Mouse (Mus musculus) layer of hippocampus, adult 9-10 months (tissue): ENCODE measurements at regions not wholly inside any gene's neighbourhood (a gene's known extent, or its start where the extent isn't known, plus 50 kb on each side); places are given as distances from the start of the nearest gene placed in this dataset.
A peak's percentile ranks its signal among the peaks of the same experiment; 100 is the strongest.

Experiments used
- DNase-seq: peaks from one replicate; pipeline ENCODE4 v3.0.0; 2022; ENCODE audit warnings: low spot score

GRCm38 (mm10) chr15:57644331-57644953, 167.0 kb upstream of the Slc22a22 start:
- DNase-seq, result no peak

GRCm38 (mm10) chr15:57639115-57639514, 161.7 kb upstream of the Slc22a22 start:
- peak; percentile 25 for DNase-seq

DNA sequence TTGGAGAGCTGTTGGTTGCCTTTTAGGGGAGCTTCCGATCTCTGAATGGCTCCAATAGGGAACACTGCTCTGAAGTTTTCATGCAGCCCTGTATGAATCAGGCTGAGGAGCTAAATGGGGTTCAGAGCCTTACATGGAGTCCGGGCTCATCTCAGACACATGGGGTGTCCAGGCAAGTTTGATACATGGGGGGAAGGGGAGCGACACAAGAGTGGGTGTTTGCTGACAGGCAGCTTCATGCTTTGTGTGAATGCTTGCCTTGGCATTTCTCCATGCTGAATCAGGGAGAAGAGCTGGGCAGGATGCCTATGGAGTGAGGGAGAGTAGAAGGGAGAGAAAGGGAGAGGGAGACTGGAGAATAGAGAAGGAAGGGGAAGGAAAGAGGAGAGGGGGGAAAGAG, 155.6 kb upstream of the Slc22a22 start:
- peak; percentile 36 for DNase-seq

- no peak for DNase-seq
Observed at GRCm38 (mm10) chr15:57632537-57632936, 155.1 kb upstream of the Slc22a22 start.

GRCm38 (mm10) chr15:57618466-57618865, 141.0 kb upstream of the Slc22a22 start:
- no peak for DNase-seq

DNA sequence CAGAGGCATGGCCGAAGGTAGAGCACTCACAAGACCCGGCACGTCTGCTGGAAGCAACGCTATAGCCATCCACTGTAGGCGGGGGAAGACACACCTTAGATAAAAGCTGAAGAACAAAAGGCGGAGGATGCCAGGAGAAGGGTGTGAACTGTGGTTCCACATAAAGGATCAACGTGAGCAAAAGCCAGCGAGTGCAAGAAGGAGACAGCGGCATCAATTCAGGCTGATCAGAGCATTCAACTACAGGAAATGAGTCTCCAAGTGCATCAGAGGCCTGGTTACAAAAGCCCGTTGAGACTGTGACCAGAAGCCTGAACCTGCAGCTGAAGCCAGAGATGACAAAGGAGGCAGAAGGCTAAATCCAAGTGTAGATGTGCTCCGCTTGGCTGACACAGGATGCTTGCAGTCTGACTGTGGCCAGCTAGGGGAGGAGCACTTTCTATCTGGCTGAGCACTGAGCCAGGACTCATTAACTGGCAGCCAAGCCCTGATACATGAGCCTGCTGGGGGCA, 139.5 kb upstream of the Slc22a22 start:
- DNase-seq, result no peak

DNA sequence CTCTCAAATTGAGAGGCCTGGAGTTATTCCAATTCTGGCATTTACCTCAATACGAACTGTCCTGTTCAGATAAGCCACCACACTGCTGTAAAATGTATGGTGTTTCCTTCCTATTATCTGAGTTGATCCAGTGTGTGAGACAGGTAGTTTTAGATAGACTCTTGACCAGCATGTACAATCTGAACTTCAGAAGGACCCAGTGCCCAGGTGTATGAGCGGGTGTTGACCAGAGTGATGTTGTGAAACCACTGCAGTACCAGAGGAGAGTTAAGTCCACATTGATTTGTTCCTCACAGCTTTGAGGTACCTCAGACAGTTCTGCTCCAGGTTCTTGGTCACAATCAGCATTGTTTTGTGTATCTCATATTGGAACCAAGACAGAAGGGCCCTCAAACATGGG, 132.6 kb upstream of the Slc22a22 start:
- no peak for DNase-seq

DNA sequence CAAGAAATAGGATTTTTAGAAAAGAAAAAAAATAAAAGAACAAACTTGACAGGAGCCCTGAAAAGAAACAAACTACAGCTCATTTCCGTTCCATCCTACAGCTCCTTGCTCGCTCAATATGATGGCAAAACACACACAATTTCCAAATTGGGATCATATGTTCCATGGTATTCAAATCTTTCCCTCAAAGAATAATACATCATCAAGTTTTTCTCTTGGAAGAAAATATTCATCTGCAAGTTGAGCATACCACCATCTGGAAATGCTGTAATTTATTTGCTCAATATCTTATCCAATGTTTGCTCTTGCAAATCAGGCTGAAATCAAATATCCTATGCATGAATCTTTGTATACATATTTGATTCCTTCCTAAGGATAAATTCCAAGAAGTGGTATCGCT, 131.1 kb upstream of the Slc22a22 start:
- no peak for DNase-seq

GRCm38 (mm10) chr15:57600562-57600961, 123.1 kb upstream of the Slc22a22 start:
- DNase-seq, result no peak

DNA sequence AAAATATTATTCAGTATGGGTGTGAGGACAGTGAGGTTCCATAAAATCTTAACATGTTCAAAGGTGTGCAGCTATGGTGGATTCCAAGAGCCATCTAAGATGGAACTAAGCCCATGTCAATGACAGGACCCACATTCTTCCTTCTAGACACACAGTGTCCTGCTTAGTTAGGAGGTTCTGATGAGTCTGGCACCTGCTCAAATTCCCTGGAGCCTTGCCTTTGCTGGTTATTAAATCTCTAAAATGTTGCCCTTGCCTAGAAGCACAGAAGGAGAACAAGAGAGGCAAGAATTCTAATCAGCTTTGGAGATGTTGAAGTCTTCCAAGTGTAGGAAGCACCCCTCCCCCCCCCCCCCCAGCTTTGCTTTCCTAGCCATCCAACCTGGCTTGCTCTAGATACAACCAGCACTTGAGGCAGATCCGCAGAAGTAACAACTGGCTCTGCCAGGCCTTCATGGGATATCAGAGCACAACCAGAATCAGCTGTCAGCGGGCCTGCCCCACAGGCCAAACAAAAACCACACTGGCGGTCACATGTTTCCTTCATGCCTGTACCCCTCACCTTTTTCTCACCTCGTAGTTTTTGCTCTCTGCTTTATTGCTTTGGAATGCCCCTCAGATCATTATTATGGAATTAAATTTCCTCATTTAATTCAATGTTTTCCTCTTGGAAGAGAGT, 116.0 kb upstream of the Slc22a22 start:
- DNase-seq, result no peak

- no peak for DNase-seq
Observed at GRCm38 (mm10) chr15:57590597-57591219, 113.3 kb upstream of the Slc22a22 start.

DNA sequence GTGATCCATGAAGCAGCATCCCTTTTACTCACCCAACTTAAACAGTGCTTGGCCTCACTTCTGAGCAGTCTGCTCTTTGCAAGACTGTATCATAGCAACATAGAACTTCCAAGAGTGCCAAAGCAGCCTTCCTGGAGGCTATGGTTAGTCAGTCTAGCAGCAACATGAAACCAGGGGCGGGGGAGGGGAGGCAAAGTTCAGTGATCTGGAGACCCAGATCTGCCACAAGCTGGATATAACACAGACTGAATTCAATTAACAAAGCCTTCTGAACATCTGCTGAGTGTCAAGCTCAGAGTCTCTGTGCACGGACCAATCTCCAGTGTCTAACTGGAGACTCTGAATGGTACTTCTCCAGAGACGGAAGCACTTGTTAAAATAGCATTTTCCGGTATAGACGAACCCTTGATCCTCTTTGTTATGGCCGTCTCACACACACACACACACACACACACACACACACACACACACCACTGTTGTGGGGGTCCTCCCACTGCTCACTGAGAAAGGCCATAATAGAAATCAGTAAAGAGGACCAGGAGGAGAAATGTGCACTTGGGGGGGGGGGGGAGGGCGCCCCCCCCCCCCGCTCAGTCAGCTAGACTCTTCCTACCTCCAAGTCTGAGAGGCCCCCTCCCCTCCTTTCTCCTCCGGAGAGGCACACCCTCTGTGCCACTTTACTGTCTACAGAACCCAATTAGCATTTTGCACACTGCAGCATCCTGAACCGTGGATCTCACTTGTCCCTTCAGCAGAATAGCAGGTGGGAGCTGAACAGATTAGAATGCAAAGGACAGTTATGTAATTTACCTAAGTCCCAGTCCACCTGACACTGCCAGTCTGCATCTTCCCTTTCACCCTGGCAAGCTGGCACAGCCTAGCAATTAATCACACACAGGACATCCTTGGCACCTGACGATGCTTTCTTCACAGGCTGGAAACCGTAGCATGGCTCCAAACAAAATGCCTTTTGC, 112.3 kb upstream of the Slc22a22 start:
- no peak for DNase-seq

DNA sequence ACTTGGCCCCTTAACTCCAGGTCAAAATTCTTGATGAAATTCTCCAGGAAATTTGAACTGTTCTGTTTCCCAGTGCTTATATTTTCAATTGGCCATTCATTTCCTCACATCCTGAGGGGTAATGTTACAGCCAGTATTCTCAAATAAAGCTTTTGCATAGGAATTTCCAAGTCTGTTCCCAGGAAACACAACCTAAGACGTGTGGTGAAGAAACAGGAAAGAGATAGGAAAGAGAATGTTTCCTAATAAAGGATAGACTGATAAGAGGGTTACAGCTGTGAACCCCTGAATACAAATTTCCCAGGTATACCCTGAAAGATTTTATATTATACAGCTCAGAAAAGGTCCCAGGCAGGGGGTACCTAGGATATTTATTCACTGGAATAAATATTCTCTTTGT, 108.0 kb upstream of the Slc22a22 start:
- DNase-seq, result no peak

- DNase-seq, result no peak
Observed at GRCm38 (mm10) chr15:57584498-57584897, 107.1 kb upstream of the Slc22a22 start.

DNA sequence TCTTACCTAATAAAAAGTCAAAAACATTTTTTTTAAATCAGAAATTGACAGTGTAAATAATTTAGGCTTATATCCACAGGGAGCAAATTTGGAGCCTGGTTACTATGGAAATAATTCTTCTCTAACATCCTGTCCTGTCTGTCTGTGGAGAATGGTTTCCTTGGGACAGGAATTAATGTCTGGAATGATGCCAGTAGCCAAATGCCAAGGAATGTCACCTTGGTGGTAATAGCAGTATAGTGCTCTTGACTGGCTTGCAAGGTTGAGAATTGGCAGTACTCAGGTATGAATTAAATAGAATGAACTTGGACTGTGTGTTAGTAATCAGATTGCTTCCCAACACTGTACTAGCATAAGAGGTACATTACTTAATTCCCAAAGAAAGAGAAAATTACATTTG, 103.8 kb upstream of the Slc22a22 start:
- DNase-seq, result no peak

- DNase-seq, result no peak
Observed at GRCm38 (mm10) chr15:57578794-57579193, 101.4 kb upstream of the Slc22a22 start.

DNA sequence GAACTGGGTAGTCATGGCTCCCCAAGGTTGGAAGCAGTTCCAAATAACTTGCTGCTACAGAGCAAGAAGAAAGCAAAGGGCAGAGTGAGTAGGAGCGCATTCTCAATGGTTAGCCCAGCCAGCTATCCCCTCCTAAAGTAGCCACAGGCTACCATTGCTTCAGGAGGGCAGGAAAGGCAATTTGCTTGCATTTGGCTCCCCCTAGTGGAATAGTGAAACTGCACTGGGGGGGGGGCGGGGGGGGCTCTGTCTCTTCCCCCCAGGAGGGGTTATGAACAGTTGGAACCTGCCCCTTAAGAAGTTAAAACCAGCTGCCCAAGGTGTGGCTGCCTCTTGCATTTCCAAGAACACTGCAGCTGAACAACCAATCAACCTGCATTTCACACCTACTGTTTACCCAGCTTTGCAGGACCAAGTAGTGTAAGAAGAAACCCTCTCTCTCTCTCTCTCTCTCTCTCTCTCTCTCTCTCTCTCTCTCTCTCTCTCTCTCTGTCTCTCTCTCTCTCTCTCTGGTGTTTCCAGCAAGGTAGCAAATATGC, 96.7 kb upstream of the Slc22a22 start:
- no peak for DNase-seq

- DNase-seq, result no peak
Observed at GRCm38 (mm10) chr15:57572460-57572859, 95.0 kb upstream of the Slc22a22 start.

DNA sequence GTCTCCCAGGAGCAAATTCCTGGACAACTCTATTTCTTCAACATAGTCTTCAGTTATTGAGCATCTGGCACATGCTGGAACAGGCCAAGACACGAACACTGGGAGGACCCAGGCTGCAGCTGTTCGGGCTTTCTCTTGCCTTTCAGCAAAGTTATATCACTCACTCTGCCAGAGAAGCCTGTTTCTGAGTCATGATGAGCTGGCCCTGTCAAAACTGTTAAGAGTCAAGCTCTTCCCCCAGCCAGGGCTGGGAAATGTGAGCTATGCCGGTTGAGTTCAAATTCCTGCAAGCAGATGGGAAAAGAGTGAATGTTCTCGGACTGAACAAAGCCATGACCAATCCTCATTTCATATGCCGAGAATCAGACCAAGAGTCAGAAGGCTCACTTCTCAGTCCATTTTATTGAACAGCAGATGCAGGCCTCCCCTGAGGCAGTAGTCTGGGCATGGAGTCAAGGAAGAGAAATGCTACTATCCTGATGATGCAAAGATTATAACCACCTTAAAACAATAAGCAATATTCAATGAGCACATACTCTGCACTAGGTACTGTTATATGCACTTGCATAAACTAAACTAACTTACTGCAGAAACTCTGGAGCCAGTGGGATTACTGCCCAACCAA, 90.7 kb upstream of the Slc22a22 start:
- no peak for DNase-seq

DNA sequence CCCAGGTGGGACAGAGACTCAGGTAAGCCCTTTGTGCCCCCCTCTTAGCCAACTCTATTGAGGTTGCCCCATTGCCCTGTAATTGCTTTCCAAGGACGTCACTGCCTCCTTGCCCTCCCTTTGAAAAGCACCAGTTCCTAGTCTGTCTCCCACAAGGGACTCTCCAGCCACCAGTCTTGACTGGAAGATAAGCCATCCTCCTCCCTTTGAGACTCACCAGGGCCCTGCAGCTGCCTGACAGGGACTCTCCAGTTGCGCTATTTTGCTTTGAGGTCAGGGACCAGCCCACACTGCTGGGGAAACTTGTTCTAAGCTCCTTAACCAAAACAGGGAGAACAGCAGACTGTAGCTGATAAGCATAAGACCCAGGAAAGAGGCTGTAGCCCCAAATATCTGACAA, 69.7 kb upstream of the Slc22a22 start:
- no peak for DNase-seq

DNA sequence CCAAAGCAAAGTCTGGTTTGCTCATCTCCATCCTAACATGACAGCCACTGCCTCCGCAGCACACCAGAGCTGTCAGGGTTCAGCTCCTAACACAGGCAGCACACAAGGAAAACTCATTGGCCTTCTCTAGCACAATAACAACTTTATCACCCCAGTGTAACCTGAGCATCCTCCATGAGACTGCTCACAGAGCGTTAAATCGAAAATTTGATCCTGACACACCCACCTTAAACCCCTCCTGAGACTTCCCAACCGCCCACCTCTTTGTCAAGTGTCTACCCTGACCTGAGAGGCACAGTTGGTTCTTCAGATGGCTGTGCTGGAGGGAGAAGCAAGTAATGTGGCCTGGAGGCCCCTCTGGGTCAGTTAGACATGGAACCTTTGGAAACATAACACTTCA, 67.7 kb upstream of the Slc22a22 start:
- no peak for DNase-seq
